Mouse (Mus musculus) mammary gland, adult 2 months (tissue): Measurements from ENCODE around the gene Tmem39a. TPM values are rescaled to one million over a fixed set of nuclear protein-coding genes. Genes with fewer than 3 reads are reported as not detected.

Source experiments
- polyA plus RNA-seq: library from polyadenylated mRNA; depleted of rRNA; stranded (reverse); fragments of >200 nt; gene quantifications from 2 replicates; pipeline ENCODE4 v1.2.3, GENCODE M21; 2012; ENCODE audit warnings: low replicate concordance; rRNA removed

Tmem39a gene
- 68.7 and 171 TPM in 2 replicates for polyA plus RNA-seq

DNA sequence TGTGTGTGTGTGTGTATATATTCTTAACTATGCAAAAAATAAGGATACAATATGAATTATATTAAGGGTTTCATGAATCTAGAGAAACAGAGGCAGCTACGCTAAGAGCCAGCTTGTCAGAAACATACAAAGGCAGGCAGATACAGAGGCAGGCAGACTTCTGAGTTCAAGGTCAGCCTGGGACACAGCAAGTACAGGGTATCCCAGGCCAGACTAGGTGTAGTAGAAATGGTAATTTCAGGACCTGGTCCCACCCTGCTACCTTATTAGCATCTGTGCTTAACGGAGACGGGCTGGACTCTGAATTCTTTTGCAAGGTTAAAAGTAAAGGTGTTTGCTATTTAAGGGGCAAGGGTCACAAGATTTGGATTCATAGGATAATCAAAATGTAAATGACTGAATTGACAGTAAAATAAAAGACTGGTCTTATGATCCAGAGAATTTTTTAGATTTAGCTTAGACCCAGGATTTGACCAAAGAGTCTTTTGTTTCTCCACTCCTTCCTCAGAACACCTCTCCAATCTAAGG is at the start of gene Tmem39a:
Tmem39a (plus strand) TSS at position 478 of the 528 bp plus-strand sequence.

DNA sequence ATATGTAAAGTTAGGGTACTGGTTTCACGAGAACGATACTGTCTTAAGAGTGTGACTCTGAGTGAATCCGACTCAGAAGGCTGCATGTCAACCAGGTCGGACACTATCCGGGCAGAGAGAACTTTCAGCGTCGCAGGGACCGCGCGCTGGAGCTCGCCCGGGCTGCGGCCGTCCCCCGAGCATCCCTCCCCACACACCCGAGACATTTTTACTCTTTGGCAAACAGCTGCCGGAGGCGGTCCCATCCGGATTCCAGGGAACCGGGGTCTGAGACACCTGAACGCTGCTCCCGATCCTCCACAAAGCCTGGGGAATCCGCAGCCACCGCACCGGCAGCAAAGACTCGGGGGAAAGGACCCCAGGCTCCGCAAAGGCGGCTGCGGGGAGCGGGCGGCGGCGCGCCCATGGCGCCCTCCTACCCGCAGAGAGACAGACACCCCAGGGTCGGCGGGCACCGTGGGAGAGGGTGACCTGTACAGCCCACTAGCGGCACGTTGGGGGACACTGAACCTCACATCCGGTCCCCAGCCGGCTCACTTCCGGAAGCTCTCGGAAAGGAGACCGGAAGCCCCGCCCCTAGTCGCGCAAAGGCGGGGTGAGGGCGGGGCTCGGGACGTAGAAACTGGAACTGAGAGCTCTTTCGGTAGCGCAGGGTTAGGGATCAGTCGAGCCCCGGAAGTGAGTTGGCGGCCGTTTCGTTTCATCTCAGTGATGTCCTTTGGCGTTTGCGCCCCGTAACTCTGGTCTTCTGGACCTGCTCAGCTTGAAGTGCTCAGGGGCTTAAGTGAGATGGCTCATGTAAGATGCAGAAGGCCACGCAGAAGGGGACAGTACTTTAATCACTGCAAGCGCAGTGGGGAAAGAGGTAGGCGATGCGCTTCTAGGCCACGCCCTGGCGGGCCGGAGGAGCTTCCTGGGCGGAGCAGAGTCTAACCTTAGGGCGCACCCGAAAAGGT is 36.1 kb upstream of the Tmem39a start, which contains the start of gene Timmdc1:
Timmdc1 (minus strand) TSS at position 535 of the 956 bp plus-strand sequence.

GRCm38 (mm10) chr16:38549479-38550396 is 8.8 kb upstream of the Tmem39a start, which contains the start of gene Poglut1:
Gene Poglut1 (minus strand): TSS chr16:38550258.

Other genes starting within 250 kb of the Tmem39a start
- 0.06 and 0.07 TPM in 2 replicates for gene Maats1, start 216.6 kb upstream of the Tmem39a start, polyA plus RNA-seq
- gene Cox17, start 211.7 kb upstream of the Tmem39a start, polyA plus RNA-seq, result 50.9 and 52.2 TPM in 2 replicates
- not detected in 2 replicates for gene Gm21987, start 211.7 kb upstream of the Tmem39a start, polyA plus RNA-seq
- 10.9 and 32.5 TPM in 2 replicates for gene Popdc2, start 196.5 kb upstream of the Tmem39a start, polyA plus RNA-seq
- 49.3 and 72.5 TPM in 2 replicates for gene Pla1a, start 125.6 kb upstream of the Tmem39a start, polyA plus RNA-seq
- 44.9 and 51.0 TPM in 2 replicates for gene Adprh, start 106.0 kb upstream of the Tmem39a start, polyA plus RNA-seq
- 1.1 and 1.8 TPM in 2 replicates for gene Cd80, start 103.1 kb upstream of the Tmem39a start, polyA plus RNA-seq
- 16.8 and 35.9 TPM in 2 replicates for gene Timmdc1, start 36.0 kb upstream of the Tmem39a start, polyA plus RNA-seq
- gene Poglut1, start 8.4 kb upstream of the Tmem39a start, polyA plus RNA-seq, result 20.6 and 40.5 TPM in 2 replicates
- 13.6 and 14.6 TPM in 2 replicates for gene Arhgap31, start 154.6 kb downstream of the Tmem39a start, polyA plus RNA-seq
- 4.5 and 5.2 TPM in 2 replicates for gene B4galt4, start 183.6 kb downstream of the Tmem39a start, polyA plus RNA-seq
- gene Upk1b, start 241.6 kb downstream of the Tmem39a start, polyA plus RNA-seq, result 0.17 and 0.37 TPM in 2 replicates